Mouse (Mus musculus) midbrain, postnatal 0 days (tissue): Measurements from ENCODE around the gene Rbm4b. TPM values are rescaled to one million over a fixed set of nuclear protein-coding genes. Genes with fewer than 3 reads are reported as not detected.

Experiments
- ATAC-seq: fragments of 200-750 bp; cut with Nextera tagmentation; 2 replicates; pipeline ENCODE4 v1.8.0; 2017; ENCODE audit warnings: moderate number of reproducible peaks, mild to moderate bottlenecking, moderate TSS enrichment, moderate library complexity; ENCODE audit not compliant: low FRiP score
- DNase-seq: peaks from one replicate; pipeline ENCODE4 v3.0.0-alpha.2; 2015; ENCODE audit warnings: low spot score
- H3K27ac ChIP-seq: fragments of 300-500 bp; sonication (generic); 2 replicates; pipeline ENCODE4 v1.5.1; 2014; ENCODE audit warnings: low read depth, mild to moderate bottlenecking, low read length, mixed read lengths
- H3K27me3 ChIP-seq: fragments of 300-500 bp; sonication (generic); 2 replicates; pipeline ENCODE4 v1.6.1; 2014; ENCODE audit warnings: low read length, control low read depth, mixed read lengths; ENCODE audit not compliant: insufficient read depth
- H3K36me3 ChIP-seq: fragments of 300-500 bp; sonication (generic); 2 replicates; pipeline ENCODE4 v1.6.1; 2014; ENCODE audit warnings: low read length, control low read depth, mixed read lengths; ENCODE audit not compliant: insufficient read depth
- H3K4me1 ChIP-seq: fragments of 300-500 bp; sonication (generic); 2 replicates; pipeline ENCODE4 v1.6.1; 2014; ENCODE audit warnings: mild to moderate bottlenecking, control low read depth, antibody characterized with exemption, low read length, mixed read lengths; ENCODE audit not compliant: insufficient read depth
- H3K4me2 ChIP-seq: fragments of 300-500 bp; sonication (generic); 2 replicates; pipeline ENCODE4 v1.6.1; 2014; ENCODE audit warnings: low read depth, mild to moderate bottlenecking, low read length, mixed read lengths; ENCODE audit not compliant: poor library complexity, severe bottlenecking
- H3K4me3 ChIP-seq: fragments of 300-500 bp; sonication (generic); 2 replicates; pipeline ENCODE4 v1.5.1; 2014; ENCODE audit warnings: low read depth, mild to moderate bottlenecking, low read length, moderate library complexity
- H3K9ac ChIP-seq: fragments of 300-500 bp; sonication (generic); replicated peaks from 2 replicates; pipeline ENCODE4 v1.6.1; 2014; ENCODE audit warnings: mild to moderate bottlenecking, low read length, moderate library complexity, mixed read lengths; ENCODE audit not compliant: poor library complexity, severe bottlenecking
- H3K9me3 ChIP-seq: fragments of 300-500 bp; sonication (generic); 2 replicates; pipeline ENCODE4 v1.6.1; 2016; ENCODE audit warnings: low read length, control low read depth
- CTCF ChIP-seq: IDR thresholded peaks from 2 replicates; pipeline ENCODE4 v1.5.1; 2016; ENCODE audit warnings: antibody characterized with exemption, mild to moderate bottlenecking
- WGBS: fragments of 180-500 bp; shearing (Covaris S2); extraction: QIAGEN DNeasy Blood & Tissue Kit; methylation state at CpG from one replicate; pipeline ENCODE4 v1.1.7; 2014; 5-methylcytosine and 5-hydroxymethylcytosine counted together
- polyA plus RNA-seq: library from polyadenylated mRNA; unstranded; fragments of >200 nt; fragmentation: Nextera tagmentation; extraction: Ambion mirVana; gene quantifications from 2 replicates; pipeline ENCODE4 v1.2.1, GENCODE M21; 2015
- total RNA-seq: library from RNA; depleted of rRNA; stranded (reverse); fragments of >200 nt; gene quantifications from 2 replicates; pipeline ENCODE4 v1.2.3, GENCODE M21; 2014

The Rbm4b gene
- total and polyA plus RNA-seq, 2 experiments from 2014 or later, result 63.2 to 89.7 TPM

GRCm38 (mm10) chr19:4785206-4785605, 28.9 kb downstream of the Rbm4b start:
- Histone ChIP-seq H3K4me3 (no peak overlapping the region), H3K27me3 (no peaks in the 10 kb centered on the region), H3K4me2 (no peak overlapping the region), H3K27ac (no peak overlapping the region), H3K4me1 (0 out of 2 replicates have a peak, but pooled peaks cover 11% of the 10 kb centered on the region), H3K9ac (no peak overlapping the region), H3K9me3 (no peaks in the 10 kb centered on the region), H3K36me3 (peaks cover 27% of the 10 kb centered on the region)
- no peak for DNase-seq
- WGBS, result 91% methylated on average over 7 of the region's 7 CpGs
- no peak for ATAC-seq
- no peak for TF ChIP-seq CTCF

- Histone ChIP-seq H3K4me1 (peaks cover 17% of the 10 kb centered on the region; the same call in 1 of the 2 replicates), H3K4me3 (no peak overlapping the region), H3K9me3 (no peaks in the 10 kb centered on the region), H3K36me3 (peaks cover 27% of the 10 kb centered on the region), H3K27ac (no peak overlapping the region), H3K9ac (no peak overlapping the region), H3K27me3 (no peaks in the 10 kb centered on the region), H3K4me2 (no peak overlapping the region)
- no peak for DNase-seq
- no peak for ATAC-seq
- WGBS, result 93% methylated on average over 2 of the region's 2 CpGs
- no peak for TF ChIP-seq CTCF
Measured at GRCm38 (mm10) chr19:4786313-4786712, 30.0 kb downstream of the Rbm4b start.

GRCm38 (mm10) chr19:4793281-4793830, 37.1 kb downstream of the Rbm4b start:
- no peak for TF ChIP-seq CTCF
- Histone ChIP-seq H3K4me3 (peak overlapping the region; percentile 73), H3K4me2 (peak overlapping the region; percentile 66), H3K9ac (peak overlapping the region; percentile 79), H3K9me3 (no peaks in the 10 kb centered on the region), H3K27ac (peak overlapping the region; percentile 86), H3K36me3 (peaks cover 5% of the 10 kb centered on the region; the same call in 1 of the 2 replicates), H3K4me1 (peaks cover 13% of the 10 kb centered on the region; the same call in 1 of the 2 replicates), H3K27me3 (no peaks in the 10 kb centered on the region)
- 2% methylated on average over 16 of the region's 16 CpGs for WGBS
- ATAC-seq, result 0 out of 2 replicates have a peak, but pooled peaks have one; percentile 50
- DNase-seq, result peak; percentile 14

GRCm38 (mm10) chr19:4793831-4794422, 37.6 kb downstream of the Rbm4b start, which contains the start of gene Rbm4:
Gene Rbm4 (minus strand): TSS chr19:4793901.
- H3K27ac ChIP-seq, result peak within 1 kb of the TSS; percentile 86
- H3K4me1 ChIP-seq, result peaks cover 13% of the 10 kb centered on the region; the same call in 1 of the 2 replicates
- H3K9me3 ChIP-seq, result no peaks in the 10 kb centered on the region
- H3K9ac ChIP-seq, result peak within 1 kb of the TSS; percentile 79
- H3K27me3 ChIP-seq, result no peaks in the 10 kb centered on the region
- TF ChIP-seq CTCF, result no peak
- H3K4me2 ChIP-seq, result peak within 1 kb of the TSS; percentile 66
- ATAC-seq (peak; percentile 99), DNase-seq (peak; percentile 100)
- under 1% methylated on average over 31 of the region's 31 CpGs for WGBS
- H3K36me3 ChIP-seq, result peaks cover 6% of the 10 kb centered on the region; the same call in 1 of the 2 replicates
- peak within 1 kb of the TSS; percentile 73 for H3K4me3 ChIP-seq

- no peak for TF ChIP-seq CTCF
- DNase-seq (no peak), ATAC-seq (no peak)
- no peak overlapping the region for H3K4me3 ChIP-seq
- H3K27me3 ChIP-seq, result no peaks in the 10 kb centered on the region
- H3K27ac ChIP-seq, result no peak overlapping the region
- WGBS, result 93% methylated on average over 1 of the region's 1 CpGs
- no peaks in the 10 kb centered on the region for H3K9me3 ChIP-seq
- H3K9ac ChIP-seq, result no peak overlapping the region
- H3K36me3 ChIP-seq, result peaks cover 10% of the 10 kb centered on the region
- no peak overlapping the region for H3K4me2 ChIP-seq
- peaks cover 4% of the 10 kb centered on the region; the same call in 1 of the 2 replicates for H3K4me1 ChIP-seq
Measured at GRCm38 (mm10) chr19:4795929-4796328, 39.6 kb downstream of the Rbm4b start.

- no peaks in the 10 kb centered on the region for H3K9me3 ChIP-seq
- H3K9ac ChIP-seq, result no peak overlapping the region
- no peak overlapping the region for H3K4me3 ChIP-seq
- ATAC-seq, result no peak
- H3K27me3 ChIP-seq, result no peaks in the 10 kb centered on the region
- no peaks in the 10 kb centered on the region for H3K4me1 ChIP-seq
- no peak for TF ChIP-seq CTCF
- no peak overlapping the region for H3K4me2 ChIP-seq
- 96% methylated on average over 2 of the region's 2 CpGs for WGBS
- DNase-seq, result no peak
- peaks cover 24% of the 10 kb centered on the region for H3K36me3 ChIP-seq
- no peak overlapping the region for H3K27ac ChIP-seq
Measured at GRCm38 (mm10) chr19:4797846-4798245, 41.5 kb downstream of the Rbm4b start.
